Comparison of ENCODE assay signal across 28 mouse cellular contexts in genomic region chr9:99081718-99082117, GRCm38 (mm10). TPM values are rescaled to one million over a fixed set of nuclear protein-coding genes. Genes with fewer than 3 reads are reported as not detected.
DNase-seq lines count a peak whose midpoint lies in the region; TF ChIP-seq lines count a peak whose summit lies in the region.
"Had no signal": no experiment of that assay in that cellular context is flagged by ENCODE, and none has a peak within 500 bp of the region (broad histone marks: within the 10 kb centered on the region; RNA-seq: fewer than 3 reads in every experiment).

No protein-coding gene starts in this region.

- no peaks in the 10 kb centered on the region for H3K79me3 ChIP-seq in C2C12 (ENCODE audit: low read depth)

- peaks cover 22% of the 10 kb centered on the region for H3K4me1 ChIP-seq in bone marrow macrophage, adult 2 months (ENCODE audit: control insufficient read depth, insufficient read depth, low read length)
- H3K4me1 ChIP-seq: embryonic facial prominence, embryonic 10.5 days; embryonic facial prominence, embryonic 13.5 days; forebrain, embryonic 12.5 days; forebrain, embryonic 15.5 days; heart, embryonic 10.5 days; heart, embryonic 13.5 days; hindbrain, embryonic 13.5 days; intestine, embryonic 15.5 days had no signal

- no peaks in the 10 kb centered on the region for H3K27me3 ChIP-seq in C2C12 (ENCODE audit: control insufficient read depth, insufficient read depth, insufficient read length)
- H3K27me3 ChIP-seq: embryonic facial prominence, embryonic 13.5 days; forebrain, embryonic 12.5 days; forebrain, embryonic 15.5 days; heart, embryonic 13.5 days; hindbrain, embryonic 13.5 days; intestine, embryonic 15.5 days had no signal

- H3ac ChIP-seq in C2C12 (ENCODE audit: control insufficient read depth, insufficient read length, low read depth): peak overlapping the region; percentile 20

- H3K79me2 ChIP-seq in C2C12 (ENCODE audit: control insufficient read depth, insufficient read depth) (no peaks in the 10 kb centered on the region), macrophage (ENCODE audit: inconsistent target) (no peaks in the 10 kb centered on the region)

- peaks cover 5% of the 10 kb centered on the region for H3K36me3 ChIP-seq in C2C12 (ENCODE audit: control insufficient read depth, insufficient read depth)
- peaks cover 8% of the 10 kb centered on the region; the same call in 1 of the 2 replicates for H3K36me3 ChIP-seq in macrophage (ENCODE audit: inconsistent target)
- H3K36me3 ChIP-seq: embryonic facial prominence, embryonic 13.5 days; forebrain, embryonic 12.5 days; intestine, embryonic 15.5 days had no signal

- no peak for TF ChIP-seq POLR2A in bone marrow macrophage, adult 2 months (IDR thresholded peaks at IDR 0.05; ENCODE audit: borderline replicate concordance, low read depth, low read length)

- DNase-seq in heart, adult 9 months (ENCODE audit: low spot score in 2 of 2): no peak
- DNase-seq in gastrocnemius, adult 18-20 months (ENCODE audit: low spot score): no peak
- no peak for DNase-seq in heart, postnatal 10 days
- DNase-seq: adrenal gland, adult 8-10 months; adrenal gland, postnatal 25 days; cerebellum, adult 18-20 months; cerebellum, adult 9-10 months; cerebellum, postnatal 25 days; embryo, embryonic 11 days; gastrocnemius, postnatal 10 days; gastrocnemius, postnatal 36 days had no signal

- H3K4me3 ChIP-seq in C2C12 (ENCODE audit: insufficient read depth, poor library complexity, severe bottlenecking): no peak overlapping the region
- H3K4me3 ChIP-seq in bone marrow macrophage, adult 2 months (ENCODE audit: insufficient read depth, low read length): no peak overlapping the region
- H3K4me3 ChIP-seq in macrophage (ENCODE audit: inconsistent target): no peak overlapping the region
- H3K4me3 ChIP-seq: embryonic facial prominence, embryonic 10.5 days; embryonic facial prominence, embryonic 13.5 days; erythroblast, embryonic 14.5 days; forebrain, embryonic 12.5 days; forebrain, embryonic 15.5 days; heart, embryonic 10.5 days; heart, embryonic 13.5 days; hindbrain, embryonic 10.5 days; hindbrain, embryonic 13.5 days; intestine, embryonic 15.5 days had no signal

- WGBS in macrophage (ENCODE audit: missing documents): 57% methylated on average over 4 of the region's 5 CpGs

- TF ChIP-seq CTCF in C2C12 (IDR thresholded peaks at IDR 0.05; ENCODE audit: control insufficient read depth, insufficient read depth, insufficient read length): no peak
- no peak for TF ChIP-seq CTCF in bone marrow macrophage, adult 2 months (IDR thresholded peaks at IDR 0.05; ENCODE audit: low read depth, low read length)

- intact Hi-C loops in heart, postnatal 10 days (cut with DNase I): loop anchor here (5.0 kb wide), 1 partner anchor 161 kb away; the partner anchor contains the start of gene Cep70

- H3K27ac ChIP-seq in bone marrow macrophage, adult 2 months (ENCODE audit: insufficient read depth, low read depth, low read length): peak overlapping the region; percentile 24; the same call in 1 of the 2 replicates
- H3K27ac ChIP-seq in macrophage: peak overlapping the region; percentile 44; the same call in 1 of the 2 replicates
- H3K27ac ChIP-seq: embryonic facial prominence, embryonic 10.5 days; embryonic facial prominence, embryonic 13.5 days; forebrain, embryonic 12.5 days; forebrain, embryonic 15.5 days; heart, embryonic 10.5 days; heart, embryonic 13.5 days; hindbrain, embryonic 10.5 days; hindbrain, embryonic 13.5 days; intestine, embryonic 15.5 days had no signal

TF ChIP-seq in C2C12, 6 proteins besides CTCF, POLR2A, EP300 and RAD21:
- TF ChIP-seq CEBPB (IDR thresholded peaks at IDR 0.05; ENCODE audit: low read depth) (no peak), MYOD1 (IDR thresholded peaks at IDR 0.05; ENCODE audit: control insufficient read depth, insufficient read length, low read depth) (no peak), MAX (IDR thresholded peaks at IDR 0.05) (no peak), FOSL1 (IDR thresholded peaks at IDR 0.05; ENCODE audit: insufficient read depth, low read length, poor library complexity, severe bottlenecking) (no peak)

RNA-seq across cellular contexts. Expression of gene Gm1123, which starts 46.2 kb away (rescaled TPM):
- polyA plus RNA-seq in C2C12 (2012; fragmentation: generic; extraction: Trizol): not detected
- polyA plus RNA-seq in bone marrow macrophage, adult 2 months (2012; ENCODE audit: insufficient read depth, insufficient read length, missing spikeins): 0.36 TPM in 1 of 2 replicates, not detected in the other
- 1 to 10 TPM in 2 of 26 experiments, under 1 TPM in 4, not detected in 20; 0.55 to 1.5 (median 0.88) TPM for total RNA-seq in macrophage (2018; cell fraction: chromatin; rRNA removed)
- under 1 TPM in 2 of 26 experiments, not detected in 24; 0.09 to 0.10 TPM for total RNA-seq in macrophage (2018; cell fraction: cytosol; rRNA removed)
- 1 to 10 TPM in 3 of 26 experiments, under 1 TPM in 5, not detected in 18; 0.40 to 2.7 (median 0.81) TPM for total RNA-seq in macrophage (2018; cell fraction: nucleus; rRNA removed)
- not detected in 3 replicates for polyA plus RNA-seq in macrophage (2018)
- not detected for total RNA-seq in gastrocnemius, adult 18-20 months (2021)
- not detected for total RNA-seq in heart, postnatal 10 days (2021)
- total RNA-seq: adrenal gland, adult 8-10 months; adrenal gland, postnatal 25 days; ES-E14; gastrocnemius, postnatal 10 days; gastrocnemius, postnatal 36 days; granulocyte monocyte progenitor cell, adult 5-6 weeks; heart, postnatal 25 days had no signal
- polyA plus RNA-seq: cortical plate, adult 2 months; embryonic facial prominence, embryonic 10.5 days; embryonic facial prominence, embryonic 13.5 days; erythroblast, embryonic 14.5 days; forebrain, embryonic 12.5 days; forebrain, embryonic 15.5 days; heart, embryonic 10.5 days; heart, embryonic 13.5 days; hindbrain, embryonic 10.5 days had no signal

RNA-seq across cellular contexts. Expression of gene Pik3cb, which starts 58.7 kb away (rescaled TPM):
- polyA plus RNA-seq in C2C12 (2012; fragmentation: generic; extraction: Trizol): 3.4 TPM
- 13.4 and 15.6 TPM in 2 replicates for polyA plus RNA-seq in bone marrow macrophage, adult 2 months (2012; ENCODE audit: insufficient read depth, insufficient read length, missing spikeins)
- total RNA-seq in macrophage (2018; cell fraction: chromatin; rRNA removed): 100 to 1,000 TPM in 3 of 26 experiments, 10 to 100 TPM in 23; 30.2 to 120 (median 44.9) TPM
- 10 to 100 TPM; 19.4 to 48.1 (median 24.5) TPM for total RNA-seq in macrophage (2018; cell fraction: cytosol; rRNA removed)
- 10 to 100 TPM; 34.0 to 72.5 (median 44.1) TPM for total RNA-seq in macrophage (2018; cell fraction: nucleus; rRNA removed)
- polyA plus RNA-seq in macrophage (2018): 14.2 to 21.3 TPM (median 19.7 TPM) in 3 replicates
- total RNA-seq in gastrocnemius, adult 18-20 months (2021): 1 to 10 TPM; 4.8 to 6.7 TPM
- total RNA-seq in heart, postnatal 10 days (2021): 10 to 100 TPM; 11.3 to 12.1 TPM
